Mouse (Mus musculus): ENCODE results near the gene Abhd12b. TPM values are rescaled to one million over a fixed set of nuclear protein-coding genes. Genes with fewer than 3 reads are reported as not detected.

The Abhd12b gene
- polyA plus RNA-seq (2012; rRNA removed) = 0.07 and 0.09 TPM in 2 replicates

DNA sequence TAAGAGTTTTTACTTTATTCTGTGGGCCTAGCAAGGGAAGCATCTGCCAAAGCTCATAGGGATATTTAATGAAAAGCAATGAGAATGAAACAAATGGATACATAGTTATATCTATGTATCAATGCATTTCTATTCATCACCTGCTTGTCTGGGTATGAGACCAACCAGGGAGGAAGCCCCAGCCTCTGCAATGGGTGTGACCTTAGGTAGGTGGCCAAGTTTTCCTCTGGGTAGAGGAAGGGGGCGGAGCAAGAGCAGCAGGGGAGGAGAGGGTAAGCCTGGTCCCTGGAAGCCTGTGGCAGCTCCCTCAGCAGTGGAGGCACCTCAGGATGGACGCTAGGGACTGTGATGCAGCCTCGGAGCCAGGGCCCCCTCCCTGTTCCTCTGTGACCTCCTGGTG, at the start of gene Abhd12b:
Gene Abhd12b (plus strand): TSS at position 301 of the 400 bp plus-strand sequence.

DNA sequence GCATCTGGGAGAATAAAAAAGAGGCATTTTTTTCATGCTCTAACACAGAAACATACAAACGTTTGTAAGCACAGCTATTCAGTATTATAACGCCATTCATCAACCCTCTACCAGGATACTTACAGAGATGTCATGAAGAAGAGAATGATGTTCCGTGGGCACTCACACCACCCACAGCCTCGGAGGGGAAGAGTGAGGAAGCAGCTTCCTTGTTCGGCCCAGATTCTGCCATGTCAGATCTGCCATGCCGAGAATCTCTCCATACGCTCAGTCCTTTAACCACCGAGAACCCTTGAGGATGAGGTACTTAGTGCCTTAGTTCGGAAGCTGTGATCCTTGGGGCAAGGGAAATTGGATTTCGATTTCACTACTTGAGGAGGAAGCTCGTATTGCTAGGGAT, 40.6 kb upstream of the Abhd12b start, which contains the start of gene Nin:
Gene Nin (minus strand): TSS at position 367 of the 400 bp plus-strand sequence.

DNA sequence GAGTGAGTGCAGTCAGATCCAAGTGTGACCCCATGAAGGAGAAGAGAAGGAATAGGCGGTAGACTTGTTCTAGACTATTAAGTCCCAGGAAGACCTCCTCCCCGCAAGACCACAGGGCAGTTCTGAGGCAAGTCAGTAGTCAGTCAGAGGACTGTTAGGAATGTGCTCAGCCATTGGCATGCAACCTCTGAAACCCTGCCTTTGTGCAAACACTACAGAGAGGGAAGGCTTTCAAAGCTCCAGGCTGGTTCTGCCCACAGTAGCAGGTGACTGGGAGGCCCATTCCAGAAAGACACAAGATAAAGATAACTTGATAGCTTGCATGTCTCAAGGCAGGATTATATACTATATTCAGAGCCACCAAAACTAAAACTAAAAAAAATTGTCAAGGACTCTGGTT, 77.4 kb downstream of the Abhd12b start, which contains the start of gene Pygl:
Gene Pygl (minus strand): TSS at position 195 of the 400 bp plus-strand sequence.

Other genes with a start within 250 kb of the Abhd12b start
- 38.1 and 54.5 TPM in 2 replicates for gene Sav1, start 167.1 kb upstream of the Abhd12b start, polyA plus RNA-seq (2012; rRNA removed)
- gene Nin, start 40.4 kb upstream of the Abhd12b start, polyA plus RNA-seq (2012; rRNA removed) = 17.8 and 22.6 TPM in 2 replicates
- 6.5 and 7.4 TPM in 2 replicates for gene Pygl, start 77.3 kb downstream of the Abhd12b start, polyA plus RNA-seq (2012; rRNA removed)
- 16.4 and 18.6 TPM in 2 replicates for gene Trim9, start 193.5 kb downstream of the Abhd12b start, polyA plus RNA-seq (2012; rRNA removed)